Mouse (Mus musculus): Measurements from ENCODE around the gene Sf3b6.

DNA sequence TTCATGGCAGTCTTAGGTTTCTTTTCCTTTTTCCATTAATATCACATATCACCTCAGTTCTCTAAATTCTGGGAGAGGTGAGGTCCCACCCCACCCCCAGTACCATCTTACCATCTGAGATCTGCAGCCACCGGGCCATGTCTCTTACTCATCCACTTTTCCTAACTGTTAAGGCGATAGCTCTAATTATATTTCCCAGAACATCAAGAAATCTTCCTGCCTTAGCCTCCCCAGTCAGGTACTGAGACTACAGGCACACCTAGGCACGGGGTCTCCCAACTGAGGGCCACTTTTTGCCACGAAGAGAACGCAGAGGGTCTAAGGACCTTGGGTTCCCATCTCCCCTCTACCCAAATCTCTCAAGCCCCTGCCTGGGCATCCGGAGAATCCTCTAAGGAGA is 56.2 kb downstream of the Sf3b6 start:
- TF ChIP-seq CTCF (conservative IDR thresholded peaks at IDR 0.05; ENCODE audit: insufficient read depth, insufficient read length, low read depth, low read length) (no peak), POLR2A (IDR thresholded peaks at IDR 0.05; ENCODE audit: low read depth, low read length) (no peak)
